Mouse (Mus musculus) thymus, adult 2 months (tissue): ENCODE data around the gene Cntnap1. TPM values are rescaled to one million over a fixed set of nuclear protein-coding genes. Genes with fewer than 3 reads are reported as not detected.
A peak's percentile ranks its signal among the peaks of the same experiment; 100 is the strongest.

Source experiments
- DNase-seq: peaks from one replicate; pipeline ENCODE4 v3.0.0; 2021
- H3K27ac ChIP-seq: fragments of 200-500 bp; 2 replicates; pipeline ENCODE4 v1.5.1; 2012; ENCODE audit warnings: low read length, control low read depth; ENCODE audit not compliant: control insufficient read depth, insufficient read depth
- H3K27me3 ChIP-seq: fragments of 200-500 bp; 2 replicates; pipeline ENCODE4 v1.6.1; 2012; ENCODE audit warnings: mild to moderate bottlenecking, low read length, moderate library complexity, mixed read lengths; ENCODE audit not compliant: control insufficient read depth, insufficient read depth
- H3K36me3 ChIP-seq: fragments of 200-500 bp; 2 replicates; pipeline ENCODE4 v1.6.1; 2012; ENCODE audit warnings: mild to moderate bottlenecking, low read length, moderate library complexity; ENCODE audit not compliant: control insufficient read depth, insufficient read depth
- H3K4me1 ChIP-seq: fragments of 200-500 bp; replicated peaks from 2 replicates; pipeline ENCODE4 v1.6.1; 2012; ENCODE audit warnings: low read length; ENCODE audit not compliant: control insufficient read depth, insufficient read depth
- H3K4me3 ChIP-seq: fragments of 200-500 bp; 2 replicates; pipeline ENCODE4 v1.5.1; 2012; ENCODE audit warnings: mild to moderate bottlenecking, low read length, control low read depth, moderate library complexity; ENCODE audit not compliant: control insufficient read depth, insufficient read depth
- CTCF ChIP-seq: fragments of 200-500 bp; IDR thresholded peaks from 2 replicates; pipeline ENCODE4 v1.5.1; 2012; ENCODE audit warnings: mild to moderate bottlenecking, control low read depth, low read length, moderate library complexity, borderline replicate concordance; ENCODE audit not compliant: control insufficient read depth, poor library complexity, insufficient read depth; ENCODE audit errors: extremely low read depth
- POLR2A ChIP-seq: fragments of 200-500 bp; IDR thresholded peaks from 2 replicates; pipeline ENCODE4 v1.6.1; 2012; ENCODE audit warnings: mild to moderate bottlenecking, low read length, control low read depth, moderate library complexity; ENCODE audit not compliant: control insufficient read depth, poor library complexity, insufficient read depth; ENCODE audit errors: extremely low read depth
- WGBS: fragments of 180-500 bp; shearing (Covaris S2); methylation state at CpG from one replicate; pipeline ENCODE4 v1.1.7; 2018; 5-methylcytosine and 5-hydroxymethylcytosine counted together
- polyA plus RNA-seq: library from polyadenylated mRNA; depleted of rRNA; stranded (reverse); fragments of >200 nt; gene quantifications from 2 replicates; pipeline ENCODE4 v1.2.3, GENCODE M21; 2012

Gene Cntnap1
- polyA plus RNA-seq, 1 experiment, result 4.5 TPM

DNA sequence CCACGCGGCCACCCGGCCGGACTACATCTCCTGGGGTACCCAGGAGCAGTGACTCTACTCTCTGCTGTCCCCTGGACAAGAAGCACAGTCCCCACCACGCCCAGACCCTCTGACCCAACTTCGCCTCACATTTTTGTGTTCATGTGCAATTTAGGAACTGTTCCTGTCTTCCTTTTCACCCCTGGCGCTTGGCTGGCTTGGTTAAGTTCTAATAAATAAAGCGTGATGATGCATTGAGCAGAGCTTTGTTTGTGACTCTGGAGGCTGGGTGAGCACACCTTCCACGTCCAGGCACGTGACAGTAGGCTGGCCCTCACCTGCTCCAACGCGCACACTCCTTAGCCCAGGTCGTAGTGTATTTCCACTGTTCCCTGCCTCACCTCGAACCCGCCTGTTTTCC is 8.8 kb upstream of the Cntnap1 start:
- 95% methylated on average over 15 of the region's 15 CpGs for WGBS
- no peak overlapping the region for H3K4me3 ChIP-seq
- no peak overlapping the region for H3K27ac ChIP-seq
- peaks cover 6% of the 10 kb centered on the region; the same call in 1 of the 2 replicates for H3K4me1 ChIP-seq
- no peak for TF ChIP-seq CTCF
- no peak for DNase-seq
- H3K36me3 ChIP-seq, result no peaks in the 10 kb centered on the region
- peaks cover 3% of the 10 kb centered on the region; the same call in 1 of the 2 replicates for H3K27me3 ChIP-seq

GRCm38 (mm10) chr11:101162301-101162700 is 8.0 kb upstream of the Cntnap1 start:
- peaks cover 3% of the 10 kb centered on the region; the same call in 1 of the 2 replicates for H3K27me3 ChIP-seq
- no peak overlapping the region for H3K4me3 ChIP-seq
- DNase-seq, result no peak
- 89% methylated on average over 5 of the region's 5 CpGs for WGBS
- no peak for TF ChIP-seq CTCF
- TF ChIP-seq POLR2A, result no peak
- H3K27ac ChIP-seq, result no peak overlapping the region
- H3K4me1 ChIP-seq, result peaks cover 6% of the 10 kb centered on the region; the same call in 1 of the 2 replicates
- H3K36me3 ChIP-seq, result no peaks in the 10 kb centered on the region

GRCm38 (mm10) chr11:101162772-101163171 is 7.6 kb upstream of the Cntnap1 start:
- TF ChIP-seq POLR2A (no peak), CTCF (no peak)
- peaks cover 5% of the 10 kb centered on the region; the same call in 1 of the 2 replicates for H3K27me3 ChIP-seq
- 93% methylated on average over 5 of the region's 5 CpGs for WGBS
- no peaks in the 10 kb centered on the region for H3K36me3 ChIP-seq
- no peak overlapping the region for H3K27ac ChIP-seq
- H3K4me3 ChIP-seq, result no peak overlapping the region
- H3K4me1 ChIP-seq, result peaks cover 6% of the 10 kb centered on the region; the same call in 1 of the 2 replicates
- no peak for DNase-seq

GRCm38 (mm10) chr11:101163476-101164350 is 6.6 kb upstream of the Cntnap1 start:
- no peak for DNase-seq
- TF ChIP-seq CTCF (0 out of 2 replicates have a peak, but pooled peaks have one; percentile 15), POLR2A (no peak)
- Histone ChIP-seq H3K4me1 (peaks cover 6% of the 10 kb centered on the region; the same call in 1 of the 2 replicates), H3K4me3 (no peak overlapping the region), H3K27ac (no peak overlapping the region), H3K27me3 (peaks cover 11% of the 10 kb centered on the region; the same call in 1 of the 2 replicates), H3K36me3 (no peaks in the 10 kb centered on the region)
- WGBS, result 30% methylated on average over 49 of the region's 49 CpGs

GRCm38 (mm10) chr11:101164351-101164665 is 6.0 kb upstream of the Cntnap1 start:
- 11% methylated on average over 21 of the region's 21 CpGs for WGBS
- Histone ChIP-seq H3K4me3 (no peak overlapping the region), H3K36me3 (no peaks in the 10 kb centered on the region), H3K27me3 (peaks cover 11% of the 10 kb centered on the region; the same call in 1 of the 2 replicates), H3K4me1 (peaks cover 6% of the 10 kb centered on the region; the same call in 1 of the 2 replicates), H3K27ac (no peak overlapping the region)
- no peak for DNase-seq
- no peak for TF ChIP-seq CTCF
- no peak for TF ChIP-seq POLR2A

DNA sequence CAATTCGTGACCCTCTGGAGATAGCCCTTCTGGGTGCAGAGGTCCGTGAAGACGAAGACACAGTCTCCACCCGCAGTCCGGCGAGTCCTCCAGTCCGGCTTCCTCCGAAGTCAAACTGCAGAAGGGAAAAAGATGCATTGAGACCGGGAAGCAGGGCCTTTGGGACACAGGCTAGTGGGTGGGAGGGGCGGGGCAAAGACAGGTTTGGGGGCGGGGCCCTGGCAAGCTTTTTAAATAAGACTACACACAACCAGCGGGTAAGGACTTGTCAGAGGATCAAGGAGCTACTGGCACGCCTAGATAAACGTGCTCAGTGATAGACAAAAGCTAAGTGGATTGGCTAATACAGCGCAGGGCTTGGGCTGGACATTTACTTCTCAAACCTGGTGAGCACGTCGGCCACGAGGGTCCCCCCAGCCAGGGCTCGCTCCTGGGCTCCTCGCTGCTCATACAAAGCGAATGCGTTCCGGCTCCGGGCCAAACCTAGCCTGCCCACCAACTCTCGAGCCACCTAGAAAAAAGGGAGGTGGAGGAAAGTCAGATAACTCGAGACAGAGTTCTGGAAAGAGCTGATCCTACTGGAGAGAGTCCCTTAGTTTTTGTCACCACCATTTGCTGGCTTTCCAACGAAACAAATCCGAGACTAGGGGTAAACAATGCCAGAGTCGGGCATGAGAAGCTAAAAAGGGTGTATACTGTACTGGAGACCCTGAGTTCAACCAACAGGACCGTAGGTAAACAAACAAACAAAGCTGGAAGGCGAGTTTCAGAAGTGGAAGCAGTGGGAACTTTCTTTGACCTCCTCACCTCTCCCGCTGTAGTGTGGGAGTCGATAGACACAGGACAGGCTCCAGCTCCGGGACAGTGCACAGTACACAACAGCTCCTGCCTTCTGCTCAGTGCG is 5.4 kb upstream of the Cntnap1 start:
- TF ChIP-seq CTCF (no peak), POLR2A (no peak)
- WGBS, result 27% methylated on average over 35 of the region's 35 CpGs
- H3K4me1 ChIP-seq, result peaks cover 6% of the 10 kb centered on the region; the same call in 1 of the 2 replicates
- H3K4me3 ChIP-seq, result no peak overlapping the region
- H3K36me3 ChIP-seq, result no peaks in the 10 kb centered on the region
- no peak for DNase-seq
- no peak overlapping the region for H3K27ac ChIP-seq
- peaks cover 11% of the 10 kb centered on the region; the same call in 1 of the 2 replicates for H3K27me3 ChIP-seq
